Mouse (Mus musculus) kidney, embryonic 14.5 days (tissue): ENCODE data around the gene Ube2k. TPM values are rescaled to one million over a fixed set of nuclear protein-coding genes. Genes with fewer than 3 reads are reported as not detected.
A peak's percentile ranks its signal among the peaks of the same experiment; 100 is the strongest.

Source experiments
- ATAC-seq: fragments of 200-750 bp; cut with Nextera tagmentation; 2 replicates; pipeline ENCODE4 v1.8.0; 2017; ENCODE audit warnings: moderate number of reproducible peaks, mild to moderate bottlenecking, moderate TSS enrichment, moderate library complexity; ENCODE audit not compliant: low FRiP score, low TSS enrichment
- H3K27ac ChIP-seq: fragments of 300-500 bp; sonication (generic); 2 replicates; pipeline ENCODE4 v1.5.1; 2014; ENCODE audit warnings: low read depth, mild to moderate bottlenecking, low read length, moderate library complexity, mixed read lengths
- H3K27me3 ChIP-seq: fragments of 300-500 bp; sonication (generic); 2 replicates; pipeline ENCODE4 v1.6.1; 2014; ENCODE audit warnings: mild to moderate bottlenecking, low read length; ENCODE audit not compliant: control insufficient read depth, insufficient read depth
- H3K36me3 ChIP-seq: fragments of 300-500 bp; sonication (generic); 2 replicates; pipeline ENCODE4 v1.6.1; 2014; ENCODE audit warnings: low read length, mixed read lengths; ENCODE audit not compliant: control insufficient read depth, insufficient read depth
- H3K4me1 ChIP-seq: fragments of 300-500 bp; sonication (generic); 2 replicates; pipeline ENCODE4 v1.6.1; 2014; ENCODE audit warnings: low read length, mixed read lengths; ENCODE audit not compliant: control insufficient read depth, insufficient read depth
- H3K4me2 ChIP-seq: fragments of 300-500 bp; sonication (generic); replicated peaks from 2 replicates; pipeline ENCODE4 v1.6.1; 2014; ENCODE audit warnings: low read depth, mild to moderate bottlenecking, low read length
- H3K4me3 ChIP-seq: fragments of 300-500 bp; sonication (generic); 2 replicates; pipeline ENCODE4 v1.5.1; 2014; ENCODE audit warnings: mild to moderate bottlenecking, low read length
- H3K9ac ChIP-seq: fragments of 300-500 bp; sonication (generic); 2 replicates; pipeline ENCODE4 v1.6.1; 2014; ENCODE audit warnings: low read depth, mild to moderate bottlenecking, low read length, moderate library complexity
- H3K9me3 ChIP-seq: fragments of 300-500 bp; sonication (generic); 2 replicates; pipeline ENCODE4 v1.6.1; 2016; ENCODE audit warnings: low read length; ENCODE audit not compliant: control insufficient read depth
- WGBS: fragments of 180-500 bp; shearing (Covaris S2); extraction: QIAGEN DNeasy Blood & Tissue Kit; methylation state at CpG from one replicate; pipeline ENCODE4 v1.1.7; 2014; 5-methylcytosine and 5-hydroxymethylcytosine counted together
- polyA plus RNA-seq: library from polyadenylated mRNA; unstranded; fragments of >200 nt; fragmentation: Nextera tagmentation; extraction: Ambion mirVana; gene quantifications from 2 replicates; pipeline ENCODE4 v1.2.1, GENCODE M21; 2014

Ube2k gene
- polyA plus RNA-seq: 154 and 186 TPM in 2 replicates

DNA sequence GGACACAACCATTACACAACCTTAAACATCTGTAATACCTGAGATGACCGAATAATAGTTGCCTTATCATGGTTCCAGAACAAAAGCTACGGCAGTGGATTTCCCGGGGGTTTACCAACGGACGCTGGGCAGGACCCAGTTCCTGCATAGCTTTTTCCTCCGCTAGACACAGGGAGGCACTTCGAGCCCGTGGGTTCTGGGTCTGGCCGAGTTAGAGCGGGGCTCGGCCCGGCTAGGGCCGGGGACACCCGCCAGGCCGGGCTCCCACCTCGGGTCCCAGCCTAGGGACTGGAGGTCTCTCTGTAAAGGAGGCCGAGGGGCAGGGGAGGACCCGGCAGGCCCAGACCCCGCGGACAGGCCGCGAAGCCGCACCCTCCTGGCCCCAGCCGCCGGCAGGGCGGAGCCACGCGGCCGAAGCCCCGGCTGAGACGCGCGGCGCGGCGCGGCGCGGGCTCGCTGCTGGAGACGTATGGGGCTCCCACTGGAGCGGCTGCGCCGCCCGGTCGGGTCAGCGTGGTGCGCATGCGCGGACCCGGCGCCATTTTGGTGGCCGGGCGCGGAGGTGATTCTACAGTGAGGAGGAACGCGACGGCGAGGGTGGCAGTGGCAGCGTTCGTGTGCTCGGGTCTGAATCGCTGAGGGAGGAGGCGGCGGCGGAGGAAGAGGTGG is at the start of gene Ube2k, which contains the start of gene Smim14:
Gene Ube2k, plus strand, starts transcription at position 483 of the 669 bp plus-strand sequence.
Gene Smim14, minus strand, starts transcription at position 434 of the 669 bp plus-strand sequence.
- no peaks in the 10 kb centered on the region for H3K36me3 ChIP-seq
- H3K4me1 ChIP-seq: peaks cover 4% of the 10 kb centered on the region
- peak; percentile 99 for ATAC-seq
- H3K27ac ChIP-seq: peak within 1 kb of the TSS; percentile 99
- WGBS: under 1% methylated on average over 55 of the region's 66 CpGs
- no peaks in the 10 kb centered on the region for H3K27me3 ChIP-seq
- H3K9ac ChIP-seq: peak within 1 kb of the TSS; percentile 95
- H3K9me3 ChIP-seq: no peaks in the 10 kb centered on the region
- peak within 1 kb of the TSS; percentile 44 for H3K4me2 ChIP-seq
- H3K4me3 ChIP-seq: peak within 1 kb of the TSS; percentile 86

DNA sequence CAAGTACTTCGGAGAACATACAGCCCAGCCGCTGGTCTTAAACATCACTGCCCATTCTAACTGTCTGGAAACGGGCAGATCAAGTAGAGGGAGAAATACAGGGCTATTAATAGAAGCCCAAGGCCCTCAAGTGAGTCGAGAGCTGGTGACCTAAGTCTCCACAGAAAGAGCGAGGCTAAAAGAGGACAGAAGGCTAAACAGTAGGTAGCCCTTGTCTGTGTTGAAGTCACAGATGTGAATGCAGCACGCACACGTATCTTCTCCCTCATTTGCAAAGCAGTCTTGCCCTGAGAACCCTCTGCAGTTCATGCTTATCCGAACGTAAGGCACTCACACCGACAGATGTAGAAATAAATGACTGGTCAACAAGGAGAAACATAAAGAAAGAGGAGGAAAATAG is 49.7 kb upstream of the Ube2k start:
- Histone ChIP-seq H3K4me3 (no peak overlapping the region), H3K4me2 (no peak overlapping the region), H3K9ac (no peak overlapping the region), H3K27ac (no peak overlapping the region), H3K36me3 (no peaks in the 10 kb centered on the region), H3K9me3 (no peaks in the 10 kb centered on the region), H3K27me3 (no peaks in the 10 kb centered on the region), H3K4me1 (peaks cover 8% of the 10 kb centered on the region)
- 89% methylated on average over 10 of the region's 10 CpGs for WGBS
- no peak for ATAC-seq

DNA sequence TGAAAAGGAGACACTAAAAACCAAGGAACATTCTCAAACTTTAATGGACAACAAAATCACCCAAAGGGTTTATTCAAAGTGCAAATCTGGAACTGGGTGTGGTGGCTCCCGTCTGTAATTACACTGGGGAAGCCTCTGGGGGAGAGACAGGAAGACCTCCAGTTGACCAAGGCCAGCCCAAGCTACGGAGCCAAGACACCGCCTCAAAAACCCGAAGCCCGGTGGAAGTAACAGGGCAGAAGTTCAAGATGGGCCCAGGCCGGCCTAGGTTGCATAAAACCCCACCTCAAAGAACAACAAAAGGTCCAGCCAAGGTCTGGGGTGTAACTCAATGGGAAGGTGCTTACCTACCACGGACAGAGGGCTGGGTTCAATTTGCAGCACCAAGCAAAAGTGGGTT is 48.3 kb upstream of the Ube2k start:
- Histone ChIP-seq H3K27me3 (no peaks in the 10 kb centered on the region), H3K9me3 (no peaks in the 10 kb centered on the region), H3K4me1 (peaks cover 12% of the 10 kb centered on the region), H3K4me2 (no peak overlapping the region), H3K27ac (no peak overlapping the region), H3K36me3 (no peaks in the 10 kb centered on the region), H3K4me3 (no peak overlapping the region), H3K9ac (no peak overlapping the region)
- WGBS: 83% methylated on average over 7 of the region's 7 CpGs
- ATAC-seq: no peak

DNA sequence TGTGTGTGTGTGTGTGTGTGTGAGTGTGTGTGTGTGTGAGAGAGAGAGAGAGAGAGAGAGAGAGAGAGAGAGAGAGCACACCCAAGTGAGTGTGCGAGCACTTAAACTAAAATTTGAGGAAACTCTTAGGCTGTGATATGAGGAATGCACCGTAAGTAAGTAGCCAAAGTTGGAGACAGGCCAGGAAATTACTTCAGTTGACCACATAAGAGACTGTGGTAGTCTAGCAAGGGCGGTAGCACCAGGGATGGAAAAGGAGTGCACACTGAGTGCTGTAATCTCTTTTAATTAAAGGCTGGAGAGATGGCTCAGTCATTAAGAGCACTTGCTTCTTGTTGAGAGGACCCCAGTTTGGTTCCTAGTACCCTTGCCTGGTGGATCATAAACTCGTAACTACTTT is 47.2 kb upstream of the Ube2k start:
- Histone ChIP-seq H3K9ac (no peak overlapping the region), H3K4me2 (no peak overlapping the region), H3K36me3 (no peaks in the 10 kb centered on the region), H3K4me3 (no peak overlapping the region), H3K27me3 (no peaks in the 10 kb centered on the region), H3K9me3 (no peaks in the 10 kb centered on the region), H3K27ac (no peak overlapping the region), H3K4me1 (peaks cover 17% of the 10 kb centered on the region)
- no peak for ATAC-seq
- 78% methylated on average over 4 of the region's 4 CpGs for WGBS

DNA sequence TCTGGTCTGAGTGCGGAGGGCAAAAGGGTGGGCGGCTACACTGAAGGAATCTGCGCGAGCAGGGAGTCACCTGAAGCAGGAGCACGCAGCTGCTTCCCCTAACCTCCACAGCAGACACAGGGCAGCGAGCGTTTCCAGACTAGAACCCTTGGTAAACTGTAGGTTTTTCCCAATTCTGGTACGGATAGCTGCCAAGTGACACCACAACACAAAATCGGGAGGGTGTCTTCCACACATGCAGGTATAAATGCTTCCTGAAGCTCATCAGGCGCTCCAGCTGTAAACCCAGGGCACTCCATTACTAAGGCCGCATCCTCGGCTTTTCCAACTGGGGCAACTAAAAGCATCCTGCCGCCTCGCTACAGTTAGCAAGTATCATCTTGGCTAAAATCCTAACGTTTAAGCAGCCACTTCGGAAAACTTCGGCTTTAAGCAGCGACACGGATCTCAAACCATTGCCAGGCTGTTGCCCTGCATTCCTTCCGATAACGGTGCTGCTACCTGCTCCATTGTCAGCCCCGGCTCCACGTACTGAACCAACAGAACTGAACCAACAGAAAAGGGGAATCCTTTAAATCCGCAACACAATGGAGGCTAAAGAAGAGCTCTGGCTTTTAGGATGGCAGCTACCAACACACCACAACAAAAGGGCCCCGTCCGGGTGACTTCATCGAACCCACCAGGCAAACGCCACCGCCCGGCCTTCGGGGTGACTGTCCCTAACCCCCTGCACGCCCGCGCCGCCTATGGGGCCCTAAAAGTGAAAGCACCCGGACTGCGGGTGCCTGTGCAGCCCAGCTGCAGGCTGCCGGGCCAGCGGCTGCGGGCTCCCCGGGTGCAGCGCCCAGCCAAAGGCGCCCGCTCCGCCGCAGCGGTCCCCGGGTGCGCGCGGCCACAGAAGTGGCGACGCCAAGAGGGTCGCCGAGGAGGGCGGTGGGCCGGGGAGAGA is 45.0 kb upstream of the Ube2k start:
- no peaks in the 10 kb centered on the region for H3K36me3 ChIP-seq
- peak overlapping the region; percentile 81 for H3K4me2 ChIP-seq
- H3K4me1 ChIP-seq: peaks cover 14% of the 10 kb centered on the region; the same call in 1 of the 2 replicates
- peak overlapping the region; percentile 63 for H3K4me3 ChIP-seq
- no peaks in the 10 kb centered on the region for H3K27me3 ChIP-seq
- under 1% methylated on average over 54 of the region's 57 CpGs for WGBS
- peak overlapping the region; percentile 78 for H3K27ac ChIP-seq
- peak; percentile 73 for ATAC-seq
- H3K9ac ChIP-seq: peak overlapping the region; percentile 77
- H3K9me3 ChIP-seq: no peaks in the 10 kb centered on the region

DNA sequence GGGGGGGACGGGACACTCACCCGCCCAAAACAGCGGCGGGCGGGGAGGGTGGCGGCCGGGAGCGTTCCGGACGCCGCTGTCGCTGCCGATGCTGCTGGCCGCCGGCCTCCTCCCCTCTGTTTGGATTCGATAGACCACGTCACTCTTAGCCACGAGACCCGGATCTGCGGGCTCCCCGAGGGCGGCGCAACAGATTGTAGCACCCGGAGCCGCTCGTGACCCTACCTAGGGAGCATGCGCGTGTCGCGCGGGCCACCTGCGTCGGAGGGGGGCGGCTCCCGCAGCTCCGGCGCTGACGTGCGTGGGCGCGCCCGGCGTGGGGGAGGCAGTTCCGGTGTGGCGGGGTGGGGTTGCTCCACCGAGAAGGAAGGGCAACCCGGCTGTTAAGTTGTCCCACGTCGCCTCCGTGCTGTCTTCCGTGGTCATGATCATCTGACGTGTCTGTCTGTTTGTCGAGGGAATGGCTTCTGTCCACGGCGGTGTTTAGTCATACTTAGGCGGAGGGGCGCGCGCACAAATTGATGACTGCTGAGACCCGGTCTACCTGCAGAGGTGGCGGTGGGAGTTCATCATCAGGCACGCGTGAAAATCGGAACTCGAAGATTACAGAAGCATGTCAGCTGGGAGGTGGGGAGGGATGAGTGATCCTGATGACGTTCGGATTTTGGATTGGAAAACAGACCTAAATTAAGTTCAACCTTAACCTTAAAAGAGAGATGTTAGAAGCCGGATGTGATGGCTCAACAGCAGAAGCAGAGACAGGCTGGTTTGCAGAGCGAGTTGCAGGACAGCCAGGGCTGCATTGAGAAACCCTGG is 44.1 kb upstream of the Ube2k start, which contains the start of gene Gm43552:
Gene Gm43552, minus strand, starts transcription at position 118 of the 816 bp plus-strand sequence.
- peak within 1 kb of the TSS; percentile 81 for H3K4me2 ChIP-seq
- peak within 1 kb of the TSS; percentile 77 for H3K9ac ChIP-seq
- no peaks in the 10 kb centered on the region for H3K36me3 ChIP-seq
- H3K27me3 ChIP-seq: no peaks in the 10 kb centered on the region
- H3K4me3 ChIP-seq: peak within 1 kb of the TSS; percentile 63
- H3K9me3 ChIP-seq: no peaks in the 10 kb centered on the region
- peaks cover 14% of the 10 kb centered on the region; the same call in 1 of the 2 replicates for H3K4me1 ChIP-seq
- peak within 1 kb of the TSS; percentile 78 for H3K27ac ChIP-seq
- WGBS: under 1% methylated on average over 69 of the region's 69 CpGs
- peak; percentile 96 for ATAC-seq

DNA sequence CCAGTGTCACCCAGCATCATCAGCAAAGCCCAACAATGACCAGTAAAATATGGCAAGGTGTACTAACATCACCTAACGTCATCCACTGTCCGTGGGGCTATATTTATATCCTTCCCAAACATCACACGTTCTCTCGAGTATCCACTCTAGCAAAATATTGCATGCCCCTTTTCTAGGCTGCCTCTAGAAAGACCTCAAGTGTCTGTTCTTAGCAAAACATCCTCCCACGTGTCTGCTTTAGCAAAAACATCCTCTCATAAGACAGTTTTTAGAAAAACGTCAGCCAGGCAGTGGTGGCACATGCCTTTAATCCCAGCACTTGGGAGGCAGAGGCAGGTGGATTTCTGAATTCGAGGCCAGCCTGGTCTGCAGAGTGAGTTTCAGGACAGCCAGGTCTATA is 36.8 kb upstream of the Ube2k start:
- Histone ChIP-seq H3K36me3 (no peaks in the 10 kb centered on the region), H3K9me3 (no peaks in the 10 kb centered on the region), H3K9ac (no peak overlapping the region), H3K4me2 (no peak overlapping the region), H3K27me3 (no peaks in the 10 kb centered on the region), H3K4me1 (no peaks in the 10 kb centered on the region), H3K4me3 (no peak overlapping the region), H3K27ac (no peak overlapping the region)
- 75% methylated on average over 7 of the region's 7 CpGs for WGBS
- ATAC-seq: no peak

DNA sequence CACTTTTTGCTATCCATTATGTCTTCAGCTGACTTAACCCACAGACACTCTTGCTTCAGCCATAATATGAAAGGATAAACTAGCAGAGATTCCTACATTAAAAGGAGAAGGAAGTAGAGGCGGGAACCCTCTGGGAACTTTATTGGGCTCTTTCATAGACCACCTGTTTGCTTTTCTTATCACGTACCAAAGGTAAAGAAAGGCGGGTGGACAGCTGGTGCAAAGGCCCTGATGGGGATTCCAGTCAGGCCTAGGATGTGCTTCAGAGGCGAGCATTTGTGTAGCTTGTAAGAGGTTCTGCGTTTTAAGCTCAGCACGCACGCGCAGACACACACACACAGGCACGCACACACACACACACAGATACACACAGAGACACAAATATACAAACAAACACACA is 35.6 kb upstream of the Ube2k start:
- Histone ChIP-seq H3K4me1 (no peaks in the 10 kb centered on the region), H3K4me2 (no peak overlapping the region), H3K9ac (no peak overlapping the region), H3K4me3 (no peak overlapping the region), H3K27me3 (no peaks in the 10 kb centered on the region), H3K27ac (no peak overlapping the region), H3K36me3 (no peaks in the 10 kb centered on the region), H3K9me3 (no peaks in the 10 kb centered on the region)
- ATAC-seq: no peak
- WGBS: 89% methylated on average over 9 of the region's 9 CpGs
